Mouse (Mus musculus) liver, embryonic 12.5 days (tissue): ENCODE data around the gene Smim24. TPM values are rescaled to one million over a fixed set of nuclear protein-coding genes. Genes with fewer than 3 reads are reported as not detected.

Experiments used
- ATAC-seq: fragments of 200-750 bp; cut with Nextera tagmentation; 2 replicates; pipeline ENCODE4 v1.8.0; 2017; ENCODE audit warnings: moderate number of reproducible peaks, mild to moderate bottlenecking, moderate library complexity
- H3K27ac ChIP-seq: fragments of 300-500 bp; sonication (generic); 2 replicates; pipeline ENCODE4 v1.5.1; 2016; ENCODE audit warnings: mild to moderate bottlenecking
- H3K27me3 ChIP-seq: fragments of 300-500 bp; sonication (generic); replicated peaks from 2 replicates; pipeline ENCODE4 v1.6.1; 2016; ENCODE audit warnings: mild to moderate bottlenecking, moderate library complexity
- H3K36me3 ChIP-seq: fragments of 300-500 bp; sonication (generic); 2 replicates; pipeline ENCODE4 v1.6.1; 2016; ENCODE audit warnings: mild to moderate bottlenecking, moderate library complexity
- H3K4me1 ChIP-seq: fragments of 300-500 bp; sonication (generic); 2 replicates; pipeline ENCODE4 v1.6.1; 2016
- H3K4me2 ChIP-seq: fragments of 300-500 bp; sonication (generic); 2 replicates; pipeline ENCODE4 v1.6.1; 2016; ENCODE audit warnings: mild to moderate bottlenecking, moderate library complexity
- H3K4me3 ChIP-seq: fragments of 300-500 bp; sonication (generic); 2 replicates; pipeline ENCODE4 v1.5.1; 2016; ENCODE audit warnings: mild to moderate bottlenecking, moderate library complexity
- H3K9ac ChIP-seq: fragments of 300-500 bp; sonication (generic); 2 replicates; pipeline ENCODE4 v1.6.1; 2016; ENCODE audit warnings: mild to moderate bottlenecking, moderate library complexity
- H3K9me3 ChIP-seq: fragments of 300-500 bp; sonication (generic); replicated peaks from 2 replicates; pipeline ENCODE4 v1.6.1; 2016; ENCODE audit warnings: mild to moderate bottlenecking, moderate library complexity
- WGBS: fragments of 180-500 bp; shearing (Covaris S2); methylation state at CpG from one replicate; pipeline ENCODE4 v1.1.7; 2016; ENCODE audit not compliant: insufficient replicate concordance; 5-methylcytosine and 5-hydroxymethylcytosine counted together
- polyA plus RNA-seq: library from polyadenylated mRNA; unstranded; fragments of >200 nt; fragmentation: Nextera tagmentation; extraction: Ambion mirVana; gene quantifications from 2 replicates; pipeline ENCODE4 v1.2.1, GENCODE M21; 2016

Gene Smim24
- polyA plus RNA-seq, 1 experiment from 2014 or later = 1.8 TPM

GRCm38 (mm10) chr10:81356352-81356990, 36.4 kb upstream of the Smim24 start:
- H3K9ac ChIP-seq = peak overlapping the region; percentile 61
- peak overlapping the region; percentile 90 for H3K4me3 ChIP-seq
- ATAC-seq = no peak
- no peaks in the 10 kb centered on the region for H3K27me3 ChIP-seq
- H3K27ac ChIP-seq = peak overlapping the region; percentile 94
- peaks cover 83% of the 10 kb centered on the region for H3K4me1 ChIP-seq
- peak overlapping the region; percentile 96 for H3K4me2 ChIP-seq
- H3K9me3 ChIP-seq = no peaks in the 10 kb centered on the region
- H3K36me3 ChIP-seq = peaks cover 24% of the 10 kb centered on the region
- 33% methylated on average over 12 of the region's 12 CpGs for WGBS

GRCm38 (mm10) chr10:81356991-81357844, 35.6 kb upstream of the Smim24 start, which contains the start of gene Mfsd12:
TSS of gene Mfsd12 (plus strand) at chr10:81357491.
- H3K4me3 ChIP-seq = peak within 1 kb of the TSS; percentile 90
- H3K27me3 ChIP-seq = no peaks in the 10 kb centered on the region
- H3K4me1 ChIP-seq = peaks cover 83% of the 10 kb centered on the region
- peaks cover 31% of the 10 kb centered on the region for H3K36me3 ChIP-seq
- no peaks in the 10 kb centered on the region for H3K9me3 ChIP-seq
- peak within 1 kb of the TSS; percentile 96 for H3K4me2 ChIP-seq
- ATAC-seq = peak; percentile 85
- H3K27ac ChIP-seq = peak within 1 kb of the TSS; percentile 94
- WGBS = 2% methylated on average over 79 of the region's 79 CpGs
- H3K9ac ChIP-seq = peak within 1 kb of the TSS; percentile 100

GRCm38 (mm10) chr10:81358209-81358608, 34.6 kb upstream of the Smim24 start:
- no peaks in the 10 kb centered on the region for H3K9me3 ChIP-seq
- peak overlapping the region; percentile 94 for H3K27ac ChIP-seq
- H3K36me3 ChIP-seq = peaks cover 40% of the 10 kb centered on the region
- WGBS = 10% methylated on average over 4 of the region's 4 CpGs
- no peaks in the 10 kb centered on the region for H3K27me3 ChIP-seq
- H3K4me2 ChIP-seq = peak overlapping the region; percentile 96
- H3K4me3 ChIP-seq = peak overlapping the region; percentile 90
- H3K4me1 ChIP-seq = peaks cover 83% of the 10 kb centered on the region
- H3K9ac ChIP-seq = peak overlapping the region; percentile 100
- no peak for ATAC-seq

- ATAC-seq = no peak
- 43% methylated on average over 1 of the region's 1 CpGs for WGBS
- peaks cover 46% of the 10 kb centered on the region for H3K36me3 ChIP-seq
- H3K9me3 ChIP-seq = no peaks in the 10 kb centered on the region
- H3K4me3 ChIP-seq = peak overlapping the region; percentile 90
- H3K27ac ChIP-seq = peak overlapping the region; percentile 94
- peak overlapping the region; percentile 96 for H3K4me2 ChIP-seq
- no peaks in the 10 kb centered on the region for H3K27me3 ChIP-seq
- peak overlapping the region; percentile 100 for H3K9ac ChIP-seq
- H3K4me1 ChIP-seq = peaks cover 90% of the 10 kb centered on the region
Measured at GRCm38 (mm10) chr10:81358841-81359240, 34.0 kb upstream of the Smim24 start.

- H3K4me3 ChIP-seq = peak overlapping the region; percentile 8; the same call in 1 of the 2 replicates
- ATAC-seq = no peak
- no peaks in the 10 kb centered on the region for H3K9me3 ChIP-seq
- peak overlapping the region; percentile 100 for H3K9ac ChIP-seq
- peak overlapping the region; percentile 96 for H3K4me2 ChIP-seq
- peaks cover 92% of the 10 kb centered on the region for H3K4me1 ChIP-seq
- H3K36me3 ChIP-seq = peaks cover 54% of the 10 kb centered on the region
- no peaks in the 10 kb centered on the region for H3K27me3 ChIP-seq
- WGBS = 66% methylated on average over 8 of the region's 8 CpGs
- peak overlapping the region; percentile 94 for H3K27ac ChIP-seq
Measured at GRCm38 (mm10) chr10:81360721-81361120, 32.1 kb upstream of the Smim24 start.

- H3K4me1 ChIP-seq = peaks cover 93% of the 10 kb centered on the region
- H3K9ac ChIP-seq = peak overlapping the region; percentile 62
- peak; percentile 87 for ATAC-seq
- H3K36me3 ChIP-seq = peaks cover 69% of the 10 kb centered on the region
- no peaks in the 10 kb centered on the region for H3K9me3 ChIP-seq
- peak overlapping the region; percentile 25 for H3K4me3 ChIP-seq
- H3K4me2 ChIP-seq = peak overlapping the region; percentile 96
- peak overlapping the region; percentile 94 for H3K27ac ChIP-seq
- 32% methylated on average over 12 of the region's 12 CpGs for WGBS
- H3K27me3 ChIP-seq = no peaks in the 10 kb centered on the region
Measured at GRCm38 (mm10) chr10:81362336-81362949, 30.4 kb upstream of the Smim24 start.

- H3K4me3 ChIP-seq = peak overlapping the region; percentile 7
- H3K27ac ChIP-seq = peak overlapping the region; percentile 94
- H3K4me2 ChIP-seq = peak overlapping the region; percentile 96
- H3K36me3 ChIP-seq = peaks cover 82% of the 10 kb centered on the region
- peak; percentile 30 for ATAC-seq
- peaks cover 84% of the 10 kb centered on the region for H3K4me1 ChIP-seq
- H3K9me3 ChIP-seq = no peaks in the 10 kb centered on the region
- no peaks in the 10 kb centered on the region for H3K27me3 ChIP-seq
- WGBS = 38% methylated on average over 54 of the region's 54 CpGs
- peak overlapping the region; percentile 62 for H3K9ac ChIP-seq
Measured at GRCm38 (mm10) chr10:81363436-81364346, 29.2 kb upstream of the Smim24 start.

GRCm38 (mm10) chr10:81364666-81365065, 28.2 kb upstream of the Smim24 start:
- 50% methylated on average over 28 of the region's 28 CpGs for WGBS
- no peak for ATAC-seq
- no peaks in the 10 kb centered on the region for H3K27me3 ChIP-seq
- H3K9ac ChIP-seq = peak overlapping the region; percentile 62
- no peaks in the 10 kb centered on the region for H3K9me3 ChIP-seq
- H3K4me2 ChIP-seq = peak overlapping the region; percentile 96
- H3K27ac ChIP-seq = peak overlapping the region; percentile 94
- peaks cover 74% of the 10 kb centered on the region for H3K4me1 ChIP-seq
- H3K4me3 ChIP-seq = 0 out of 2 replicates have a peak overlapping the region, but pooled peaks have one; percentile 3
- peaks cover 85% of the 10 kb centered on the region for H3K36me3 ChIP-seq

GRCm38 (mm10) chr10:81365073-81365472, 27.8 kb upstream of the Smim24 start:
- H3K27ac ChIP-seq = peak overlapping the region; percentile 94
- peaks cover 85% of the 10 kb centered on the region for H3K36me3 ChIP-seq
- no peaks in the 10 kb centered on the region for H3K9me3 ChIP-seq
- peak overlapping the region; percentile 96 for H3K4me2 ChIP-seq
- WGBS = 46% methylated on average over 4 of the region's 4 CpGs
- peaks cover 70% of the 10 kb centered on the region for H3K4me1 ChIP-seq
- no peak for ATAC-seq
- no peak overlapping the region for H3K4me3 ChIP-seq
- no peaks in the 10 kb centered on the region for H3K27me3 ChIP-seq
- 0 out of 2 replicates have a peak overlapping the region, but pooled peaks have one; percentile 62 for H3K9ac ChIP-seq

GRCm38 (mm10) chr10:81365672-81366476, 27.0 kb upstream of the Smim24 start, which contains the start of gene 4930404N11Rik:
TSS of gene 4930404N11Rik (minus strand) at chr10:81365816.
- peaks cover 62% of the 10 kb centered on the region for H3K4me1 ChIP-seq
- no peak for ATAC-seq
- H3K9me3 ChIP-seq = no peaks in the 10 kb centered on the region
- H3K36me3 ChIP-seq = peaks cover 85% of the 10 kb centered on the region
- 0 out of 2 replicates have a peak within 1 kb of the TSS, but pooled peaks have one; percentile 3 for H3K4me3 ChIP-seq
- H3K27ac ChIP-seq = peak within 1 kb of the TSS; percentile 94
- peak within 1 kb of the TSS; percentile 62 for H3K9ac ChIP-seq
- H3K4me2 ChIP-seq = peak within 1 kb of the TSS; percentile 96
- WGBS = 31% methylated on average over 12 of the region's 12 CpGs
- H3K27me3 ChIP-seq = no peaks in the 10 kb centered on the region
